Mouse (Mus musculus): ENCODE measurements around the gene Olfr149.

- TF ChIP-seq CTCF (IDR thresholded peaks at IDR 0.05; ENCODE audit: borderline replicate concordance, control insufficient read depth, extremely low read depth, insufficient read depth, low read length, poor library complexity) (no peak), POLR2A (IDR thresholded peaks at IDR 0.05; ENCODE audit: control insufficient read depth, extremely low read depth, insufficient read depth, low read length, poor library complexity) (no peak)
These were observed at the start of gene Olfr149 for GRCm38 (mm10) chr9:39707017-39707416.

Measured in thymus, adult 2 months (tissue).